Mouse (Mus musculus) myocyte (in vitro differentiated cells): ENCODE results near the gene Gm47959. TPM values are rescaled to one million over a fixed set of nuclear protein-coding genes. Genes with fewer than 3 reads are reported as not detected.
A peak's percentile ranks its signal among the peaks of the same experiment; 100 is the strongest.

Source experiments
- H3K27me3 ChIP-seq: one replicate; pipeline ENCODE4 v1.6.1; 2011; ENCODE audit not compliant: control insufficient read depth, insufficient read depth, insufficient read length
- H3K36me3 ChIP-seq: one replicate; pipeline ENCODE4 v1.6.1; 2011; ENCODE audit not compliant: control insufficient read depth, insufficient read depth
- H3K4me2 ChIP-seq: one replicate; pipeline ENCODE4 v1.6.1; 2011; ENCODE audit warnings: low read depth, control low read depth
- H3K4me3 ChIP-seq: one replicate; pipeline ENCODE4 v1.5.1; 2011; ENCODE audit warnings: mild to moderate bottlenecking, control low read depth, moderate library complexity
- H3K79me2 ChIP-seq: one replicate; pipeline ENCODE4 v1.6.1; 2011; ENCODE audit not compliant: control insufficient read depth, insufficient read depth
- H3ac ChIP-seq: one replicate; pipeline ENCODE4 v1.6.1; 2011; ENCODE audit not compliant: control insufficient read depth, insufficient read length
- CEBPB ChIP-seq: IDR thresholded peaks from 2 replicates; pipeline ENCODE4 v1.6.1; 2011; ENCODE audit warnings: mild to moderate bottlenecking, moderate library complexity; ENCODE audit not compliant: poor library complexity, insufficient read depth, severe bottlenecking
- E2F4 ChIP-seq: IDR thresholded peaks from one replicate; pipeline ENCODE4 v1.6.1; 2011; ENCODE audit warnings: mild to moderate bottlenecking, control low read depth, moderate library complexity; ENCODE audit not compliant: insufficient read depth
- MAX ChIP-seq: IDR thresholded peaks from one replicate; pipeline ENCODE4 v1.6.1; 2011; ENCODE audit warnings: low read depth, mild to moderate bottlenecking, control low read depth
- MYOD1 ChIP-seq, 3 experiments: IDR thresholded peaks; one replicate each; pipeline ENCODE4 v1.6.1; 2011; ENCODE audit warnings: control low read depth in 2 of 3, low read depth in 2 of 3, mild to moderate bottlenecking in 2 of 3, moderate library complexity in 1 of 3; ENCODE audit not compliant: insufficient read length in 2 of 3, control insufficient read depth in 1 of 3
- MYOG ChIP-seq, 3 experiments: IDR thresholded peaks; one replicate each; pipeline ENCODE4 v1.6.1; 2011; ENCODE audit warnings: control low read depth in 2 of 3, low read depth in 2 of 3, mild to moderate bottlenecking in 2 of 3; ENCODE audit not compliant: insufficient read length in 2 of 3, control insufficient read depth in 1 of 3, insufficient read depth in 1 of 3
- POLR2A ChIP-seq: IDR thresholded peaks from one replicate; pipeline ENCODE4 v1.6.1; 2011; ENCODE audit warnings: low read depth, mild to moderate bottlenecking, control low read depth, moderate library complexity; ENCODE audit not compliant: insufficient read length
- POLR2AphosphoS2 ChIP-seq: IDR thresholded peaks from one replicate; pipeline ENCODE4 v1.6.1; 2011; ENCODE audit warnings: low read depth, control low read depth; ENCODE audit not compliant: insufficient read length
- REST ChIP-seq: IDR thresholded peaks from one replicate; pipeline ENCODE4 v1.6.1; 2011; ENCODE audit warnings: mild to moderate bottlenecking, control low read depth, moderate library complexity; ENCODE audit not compliant: insufficient read depth, insufficient read length
- SRF ChIP-seq: IDR thresholded peaks from one replicate; pipeline ENCODE4 v1.6.1; 2011; ENCODE audit warnings: low read depth; ENCODE audit not compliant: control insufficient read depth, insufficient read length
- TCF12 ChIP-seq: IDR thresholded peaks from one replicate; pipeline ENCODE4 v1.6.1; 2011; ENCODE audit warnings: mild to moderate bottlenecking, control low read depth; ENCODE audit not compliant: poor library complexity, insufficient read depth, severe bottlenecking
- TCF3 ChIP-seq: IDR thresholded peaks from one replicate; pipeline ENCODE4 v1.6.1; 2011; ENCODE audit warnings: low read depth, control low read depth; ENCODE audit not compliant: insufficient read length
- USF1 ChIP-seq: IDR thresholded peaks from one replicate; pipeline ENCODE4 v1.6.1; 2011; ENCODE audit warnings: low read depth, mild to moderate bottlenecking, control low read depth, moderate library complexity
- polyA plus RNA-seq: library from polyadenylated mRNA; unstranded; fragments of >200 nt; fragmentation: generic; extraction: Trizol; gene quantifications from one replicate; pipeline ENCODE4 v1.2.1, GENCODE M21; 2012; ENCODE audit warnings: missing spikeins

Gene Gm47959
- polyA plus RNA-seq, 1 experiment = not detected

- TF ChIP-seq TCF3 (no peak), USF1 (no peak), POLR2AphosphoS2 (no peak), POLR2A (no peak), MYOD1 (IDR thresholded peaks at IDR 0.05; ENCODE audit: control insufficient read depth in 1 of 3, insufficient read length in 2 of 3, low read depth in 2 of 3) (no peak), REST (no peak), MYOG (IDR thresholded peaks at IDR 0.05; ENCODE audit: control insufficient read depth in 1 of 3, insufficient read depth in 1 of 3, insufficient read length in 2 of 3, low read depth in 2 of 3) (no peak), MAX (no peak), E2F4 (no peak), TCF12 (no peak), CEBPB (no peak), SRF (no peak)
- H3K36me3 ChIP-seq = no peaks in the 10 kb centered on the region
- no peak overlapping the region for H3K4me2 ChIP-seq
- no peak overlapping the region for H3ac ChIP-seq
- no peaks in the 10 kb centered on the region for H3K79me2 ChIP-seq
- H3K27me3 ChIP-seq = no peaks in the 10 kb centered on the region
- no peak overlapping the region for H3K4me3 ChIP-seq
Observed at GRCm38 (mm10) chr1:83015329-83015879, 15.1 kb downstream of the Gm47959 start.

GRCm38 (mm10) chr1:83016556-83016955 lies 16.2 kb downstream of the Gm47959 start:
- Histone ChIP-seq H3K4me2 (no peak overlapping the region), H3ac (no peak overlapping the region), H3K36me3 (no peaks in the 10 kb centered on the region)

DNA sequence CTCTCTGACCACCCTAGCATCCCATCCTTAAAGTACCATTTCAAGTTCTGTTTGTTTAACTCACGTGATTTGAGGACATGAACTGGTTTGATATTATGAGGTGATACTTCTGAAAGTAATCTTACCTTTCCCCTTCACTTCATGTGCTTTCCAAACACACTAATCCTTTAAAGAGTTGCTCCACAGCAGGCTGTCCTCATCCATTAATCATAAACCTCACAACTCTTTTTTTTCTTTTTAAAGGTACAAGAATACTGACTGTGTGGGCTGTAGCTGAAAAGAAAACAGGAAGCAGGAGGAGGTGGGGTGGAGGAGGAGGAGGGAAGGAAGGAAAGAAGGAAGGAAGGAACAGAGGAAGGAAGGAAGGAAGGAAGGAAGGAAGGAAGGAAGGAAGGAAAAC lies 31.6 kb downstream of the Gm47959 start:
- H3K79me2 ChIP-seq = no peaks in the 10 kb centered on the region
- H3K36me3 ChIP-seq = no peaks in the 10 kb centered on the region
- peak overlapping the region; percentile 40 for H3K4me2 ChIP-seq
- H3ac ChIP-seq = no peak overlapping the region
- TF ChIP-seq MYOD1 (IDR thresholded peaks at IDR 0.05; ENCODE audit: control insufficient read depth in 1 of 3, insufficient read length in 2 of 3, low read depth in 2 of 3) = no peak
- no peak for TF ChIP-seq SRF
- no peak for TF ChIP-seq MYOG (IDR thresholded peaks at IDR 0.05; ENCODE audit: control insufficient read depth in 1 of 3, insufficient read depth in 1 of 3, insufficient read length in 2 of 3, low read depth in 2 of 3)
- TF ChIP-seq E2F4 = no peak
- no peak for TF ChIP-seq MAX
- no peaks in the 10 kb centered on the region for H3K27me3 ChIP-seq
- H3K4me3 ChIP-seq = no peak overlapping the region

More at GRCm38 (mm10) chr1:83016556-83016955, 16.2 kb downstream of the Gm47959 start:
- no peaks in the 10 kb centered on the region for H3K79me2 ChIP-seq
- H3K27me3 ChIP-seq = no peaks in the 10 kb centered on the region
- no peak overlapping the region for H3K4me3 ChIP-seq
- TF ChIP-seq E2F4 (no peak), POLR2AphosphoS2 (no peak), POLR2A (no peak), SRF (no peak), TCF12 (no peak), MYOG (IDR thresholded peaks at IDR 0.05; ENCODE audit: control insufficient read depth in 1 of 3, insufficient read depth in 1 of 3, insufficient read length in 2 of 3, low read depth in 2 of 3) (no peak), REST (no peak), TCF3 (no peak), MYOD1 (IDR thresholded peaks at IDR 0.05; ENCODE audit: control insufficient read depth in 1 of 3, insufficient read length in 2 of 3, low read depth in 2 of 3) (no peak), USF1 (no peak), CEBPB (no peak), MAX (no peak)

- no peaks in the 10 kb centered on the region for H3K79me2 ChIP-seq
- H3K4me3 ChIP-seq = no peak overlapping the region
- H3K27me3 ChIP-seq = no peaks in the 10 kb centered on the region
- peak overlapping the region; percentile 40 for H3K4me2 ChIP-seq
- TF ChIP-seq SRF = no peak
- TF ChIP-seq POLR2AphosphoS2 = no peak
- no peak for TF ChIP-seq TCF3
- TF ChIP-seq E2F4 = no peak
- no peak for TF ChIP-seq TCF12
- no peak for TF ChIP-seq MAX
- TF ChIP-seq MYOG (IDR thresholded peaks at IDR 0.05; ENCODE audit: control insufficient read depth in 1 of 3, insufficient read depth in 1 of 3, insufficient read length in 2 of 3, low read depth in 2 of 3) = no peak
- no peak for TF ChIP-seq USF1
- no peak for TF ChIP-seq MYOD1 (IDR thresholded peaks at IDR 0.05; ENCODE audit: control insufficient read depth in 1 of 3, insufficient read length in 2 of 3, low read depth in 2 of 3)
- TF ChIP-seq POLR2A = no peak
- no peak for TF ChIP-seq CEBPB
- no peak for TF ChIP-seq REST
- no peak overlapping the region for H3ac ChIP-seq
- no peaks in the 10 kb centered on the region for H3K36me3 ChIP-seq
Observed at GRCm38 (mm10) chr1:83032508-83032907, 32.2 kb downstream of the Gm47959 start.
